Comparison of ENCODE assay signal across 8 mouse cellular contexts in genomic region chr16:50688818-50689506, GRCm38 (mm10).
DNase-seq lines count a peak whose midpoint lies in the region; ATAC-seq and TF ChIP-seq lines count a peak whose summit lies in the region.

No protein-coding gene starts in this region.

- ATAC-seq in liver, embryonic 14.5 days (ENCODE audit: insufficient read depth) = no peak
- no peak for ATAC-seq in liver, embryonic 12.5 days
- peak; percentile 71 for ATAC-seq in forebrain, postnatal 0 days

- no peak overlapping the region for H3K9ac ChIP-seq in liver, embryonic 14.5 days (replicated peaks)
- H3K9ac ChIP-seq in liver, embryonic 12.5 days = no peak overlapping the region
- no peak overlapping the region for H3K9ac ChIP-seq in forebrain, postnatal 0 days

- TF ChIP-seq EP300 in liver, embryonic 14.5 days (IDR thresholded peaks at IDR 0.05; ENCODE audit: low read depth) = no peak

- peak; percentile 5 for DNase-seq in cerebellum, adult 9-10 months
- no peak for DNase-seq in cerebellum, adult 8-10 months
- no peak for DNase-seq in liver, embryonic 14.5 days (ENCODE audit: low read depth in 3 of 3, low spot score in 3 of 3)
- peak; percentile 48 for DNase-seq in forebrain, postnatal 0 days
- DNase-seq in adrenal gland, postnatal 14 days = no peak
- no peak for DNase-seq in gastrocnemius, adult 18-20 months (ENCODE audit: low spot score)

- no peak overlapping the region for H3K4me3 ChIP-seq in liver, embryonic 14.5 days (ENCODE audit: insufficient read depth in 1 of 2, low read depth in 2 of 2, low read length in 2 of 2)
- H3K4me3 ChIP-seq in liver, embryonic 12.5 days = no peak overlapping the region
- H3K4me3 ChIP-seq in forebrain, postnatal 0 days (ENCODE audit: low read depth, low read length) = peak overlapping the region; percentile 27
- no peak overlapping the region for H3K4me3 ChIP-seq in myocyte

- no peaks in the 10 kb centered on the region for H3K4me1 ChIP-seq in liver, embryonic 14.5 days (replicated peaks; ENCODE audit: control insufficient read depth in 2 of 2, insufficient read depth in 2 of 2, low read length in 1 of 2)
- 0 out of 2 replicates have a peak, but pooled peaks cover 5% of the 10 kb centered on the region for H3K4me1 ChIP-seq in liver, embryonic 12.5 days
- no peaks in the 10 kb centered on the region for H3K4me1 ChIP-seq in forebrain, postnatal 0 days (ENCODE audit: insufficient read depth)

- TF ChIP-seq CTCF in liver, embryonic 14.5 days (IDR thresholded peaks at IDR 0.05; ENCODE audit: low read depth) = no peak; the same call in 1 of the 2 replicates
- TF ChIP-seq CTCF in forebrain, postnatal 0 days (IDR thresholded peaks at IDR 0.05; ENCODE audit: low read depth) = peak; percentile 70

- no peaks in the 10 kb centered on the region for H3K27me3 ChIP-seq in liver, embryonic 14.5 days (ENCODE audit: control insufficient read depth, insufficient read depth, low read length)
- no peaks in the 10 kb centered on the region for H3K27me3 ChIP-seq in liver, embryonic 12.5 days (replicated peaks)
- no peaks in the 10 kb centered on the region for H3K27me3 ChIP-seq in forebrain, postnatal 0 days (ENCODE audit: insufficient read depth, low read length)
- H3K27me3 ChIP-seq in myocyte (ENCODE audit: control insufficient read depth, insufficient read depth, insufficient read length) = no peaks in the 10 kb centered on the region

- H3ac ChIP-seq in myocyte (ENCODE audit: control insufficient read depth, insufficient read length) = no peak overlapping the region

- 34% methylated on average over 11 of the region's 11 CpGs for WGBS in liver, embryonic 14.5 days (ENCODE audit: insufficient replicate concordance)
- WGBS in liver, embryonic 12.5 days (ENCODE audit: insufficient replicate concordance) = 46% methylated on average over 11 of the region's 11 CpGs
- 56% methylated on average over 11 of the region's 11 CpGs for WGBS in forebrain, postnatal 0 days

- no peaks in the 10 kb centered on the region for H3K9me3 ChIP-seq in liver, embryonic 14.5 days (ENCODE audit: control insufficient read depth, low read length)
- H3K9me3 ChIP-seq in liver, embryonic 12.5 days (replicated peaks) = no peaks in the 10 kb centered on the region
- H3K9me3 ChIP-seq in forebrain, postnatal 0 days (ENCODE audit: low read length) = no peaks in the 10 kb centered on the region

- TF ChIP-seq POLR2A in myocyte (IDR thresholded peaks at IDR 0.05; ENCODE audit: insufficient read length, low read depth) = no peak

- peak overlapping the region; percentile 18 for H3K4me2 ChIP-seq in liver, embryonic 14.5 days (ENCODE audit: low read depth)
- H3K4me2 ChIP-seq in liver, embryonic 12.5 days = no peak overlapping the region
- H3K4me2 ChIP-seq in forebrain, postnatal 0 days (ENCODE audit: low read depth) = peak overlapping the region; percentile 37
- peak overlapping the region; percentile 27 for H3K4me2 ChIP-seq in myocyte (ENCODE audit: low read depth)

- H3K79me2 ChIP-seq in myocyte (ENCODE audit: control insufficient read depth, insufficient read depth) = no peaks in the 10 kb centered on the region

- H3K36me3 ChIP-seq in liver, embryonic 14.5 days (replicated peaks; ENCODE audit: control insufficient read depth, insufficient read depth, low read depth) = no peaks in the 10 kb centered on the region
- no peaks in the 10 kb centered on the region for H3K36me3 ChIP-seq in liver, embryonic 12.5 days
- H3K36me3 ChIP-seq in forebrain, postnatal 0 days (ENCODE audit: insufficient read depth) = no peaks in the 10 kb centered on the region
- H3K36me3 ChIP-seq in myocyte (ENCODE audit: control insufficient read depth, insufficient read depth) = no peaks in the 10 kb centered on the region

- H3K27ac ChIP-seq in liver, embryonic 14.5 days = no peak overlapping the region
- no peak overlapping the region for H3K27ac ChIP-seq in liver, embryonic 12.5 days
- no peak overlapping the region for H3K27ac ChIP-seq in forebrain, postnatal 0 days (ENCODE audit: low read depth, low read length)

TF ChIP-seq in myocyte, 11 proteins besides CTCF, POLR2A, EP300 and RAD21:
- no peak for TF ChIP-seq USF1 (IDR thresholded peaks at IDR 0.05; ENCODE audit: low read depth)
- no peak for TF ChIP-seq MYOD1 (IDR thresholded peaks at IDR 0.05; ENCODE audit: control insufficient read depth in 1 of 3, insufficient read length in 2 of 3, low read depth in 2 of 3)
- TF ChIP-seq MAX (IDR thresholded peaks at IDR 0.05; ENCODE audit: low read depth) = no peak
- TF ChIP-seq TCF3 (IDR thresholded peaks at IDR 0.05; ENCODE audit: insufficient read length, low read depth) = no peak
- no peak for TF ChIP-seq E2F4 (IDR thresholded peaks at IDR 0.05; ENCODE audit: insufficient read depth)
- no peak for TF ChIP-seq CEBPB (IDR thresholded peaks at IDR 0.05; ENCODE audit: insufficient read depth, poor library complexity, severe bottlenecking)
- TF ChIP-seq SRF (IDR thresholded peaks at IDR 0.05; ENCODE audit: control insufficient read depth, insufficient read length, low read depth) = no peak
- no peak for TF ChIP-seq POLR2AphosphoS2 (IDR thresholded peaks at IDR 0.05; ENCODE audit: insufficient read length, low read depth)
- no peak for TF ChIP-seq TCF12 (IDR thresholded peaks at IDR 0.05; ENCODE audit: insufficient read depth, poor library complexity, severe bottlenecking)
- TF ChIP-seq MYOG (IDR thresholded peaks at IDR 0.05; ENCODE audit: control insufficient read depth in 1 of 3, insufficient read depth in 1 of 3, insufficient read length in 2 of 3, low read depth in 2 of 3) = no peak
- TF ChIP-seq REST (IDR thresholded peaks at IDR 0.05; ENCODE audit: insufficient read depth, insufficient read length) = no peak

Comparison
In these comparisons a context has a peak if more than half of its experiments do, and no peak if none do; other contexts are left out.
1. DNase-seq: peak in cerebellum, adult 9-10 months (single experiment) and forebrain, postnatal 0 days (single experiment); none in cerebellum, adult 8-10 months (single experiment), liver, embryonic 14.5 days (0 of 3), adrenal gland, postnatal 14 days (single experiment) and gastrocnemius, adult 18-20 months (single experiment).